Mouse (Mus musculus) erythroblast, embryonic 14.5 days (primary cell): ENCODE data around the gene Gm7168.

Experiments used
- GATA1 ChIP-seq: IDR thresholded peaks from 2 replicates; pipeline ENCODE4 v1.6.1; 2012; ENCODE audit warnings: low read length, inconsistent platforms, mixed read lengths
- TAL1 ChIP-seq: IDR thresholded peaks from 3 replicates; pipeline ENCODE4 v1.6.1; 2012; ENCODE audit warnings: low read length, inconsistent platforms, mixed read lengths

- TF ChIP-seq GATA1 (no peak), TAL1 (no peak)
Observed at GRCm38 (mm10) chr17:13940487-13940886, 7.7 kb upstream of the Gm7168 start.
